In genomic region chr5:110270242-110270641, GRCm38 (mm10) we compare ENCODE assay signal across 9 mouse cellular contexts. TPM values are rescaled to one million over a fixed set of nuclear protein-coding genes. Genes with fewer than 3 reads are reported as not detected.
DNase-seq lines count a peak whose midpoint lies in the region; ATAC-seq and TF ChIP-seq lines count a peak whose summit lies in the region.
"Had no signal": no experiment of that assay in that cellular context is flagged by ENCODE, and none has a peak within 500 bp of the region (broad histone marks: within the 10 kb centered on the region; RNA-seq: fewer than 3 reads in every experiment).

No protein-coding gene starts in this region.

- ATAC-seq in forebrain, postnatal 0 days, result no peak
- ATAC-seq in embryonic facial prominence, embryonic 15.5 days (ENCODE audit: insufficient number of reproducible peaks, low FRiP score, low TSS enrichment, low read depth), result no peak
- peak; percentile 59; the same call in 1 of the 2 replicates for ATAC-seq in midbrain, embryonic 13.5 days

- H3K4me1 ChIP-seq in forebrain, embryonic 10.5 days, result peaks cover 13% of the 10 kb centered on the region
- peaks cover 6% of the 10 kb centered on the region for H3K4me1 ChIP-seq in forebrain, postnatal 0 days (ENCODE audit: insufficient read depth)
- peaks cover 8% of the 10 kb centered on the region for H3K4me1 ChIP-seq in embryonic facial prominence, embryonic 15.5 days
- peaks cover 12% of the 10 kb centered on the region for H3K4me1 ChIP-seq in midbrain, embryonic 13.5 days (replicated peaks)

- no peak for DNase-seq in forebrain, embryonic 10.5 days (ENCODE audit: extremely low spot score, low spot score)
- no peak for DNase-seq in forebrain, postnatal 0 days
- peak; percentile 11 for DNase-seq in kidney, postnatal 10 days
- DNase-seq in kidney, adult 11 months, result no peak
- no peak for DNase-seq in natural killer cell, adult 2 months (ENCODE audit: low spot score in 2 of 2)
- no peak for DNase-seq in spleen, postnatal 10 days (ENCODE audit: low spot score in 2 of 2)

- H3K4me2 ChIP-seq in forebrain, postnatal 0 days (ENCODE audit: low read depth), result no peak overlapping the region
- no peak overlapping the region for H3K4me2 ChIP-seq in embryonic facial prominence, embryonic 15.5 days (replicated peaks)
- H3K4me2 ChIP-seq in midbrain, embryonic 13.5 days (replicated peaks), result no peak overlapping the region

- H3K27me3 ChIP-seq in forebrain, embryonic 10.5 days (ENCODE audit: poor library complexity, severe bottlenecking), result no peaks in the 10 kb centered on the region
- no peaks in the 10 kb centered on the region for H3K27me3 ChIP-seq in forebrain, postnatal 0 days (ENCODE audit: insufficient read depth, low read length)
- no peaks in the 10 kb centered on the region for H3K27me3 ChIP-seq in embryonic facial prominence, embryonic 15.5 days
- H3K27me3 ChIP-seq in midbrain, embryonic 13.5 days, result no peaks in the 10 kb centered on the region

- H3K4me3 ChIP-seq in forebrain, embryonic 10.5 days, result 0 out of 2 replicates have a peak overlapping the region, but pooled peaks have one; percentile 95
- no peak overlapping the region for H3K4me3 ChIP-seq in forebrain, postnatal 0 days (ENCODE audit: low read depth, low read length)
- H3K4me3 ChIP-seq in embryonic facial prominence, embryonic 15.5 days (replicated peaks), result 0 out of 2 replicates have a peak overlapping the region, but pooled peaks have one; percentile 97
- H3K4me3 ChIP-seq in midbrain, embryonic 13.5 days (replicated peaks), result no peak overlapping the region

- H3K9me3 ChIP-seq in forebrain, embryonic 10.5 days, result no peaks in the 10 kb centered on the region
- no peaks in the 10 kb centered on the region for H3K9me3 ChIP-seq in forebrain, postnatal 0 days (ENCODE audit: low read length)
- no peaks in the 10 kb centered on the region for H3K9me3 ChIP-seq in embryonic facial prominence, embryonic 15.5 days (replicated peaks)
- H3K9me3 ChIP-seq in midbrain, embryonic 13.5 days, result no peaks in the 10 kb centered on the region

- H3K27ac ChIP-seq in forebrain, embryonic 10.5 days, result peak overlapping the region; percentile 92; the same call in 1 of the 2 replicates
- H3K27ac ChIP-seq in forebrain, postnatal 0 days (ENCODE audit: low read depth, low read length), result no peak overlapping the region
- H3K27ac ChIP-seq in embryonic facial prominence, embryonic 15.5 days (replicated peaks), result no peak overlapping the region
- no peak overlapping the region for H3K27ac ChIP-seq in midbrain, embryonic 13.5 days
- H3K27ac ChIP-seq: liver, embryonic 14.5 days had no signal

- 90% methylated on average over 6 of the region's 6 CpGs for WGBS in forebrain, embryonic 10.5 days
- WGBS in forebrain, postnatal 0 days, result 92% methylated on average over 6 of the region's 6 CpGs
- WGBS in embryonic facial prominence, embryonic 15.5 days, result 94% methylated on average over 6 of the region's 6 CpGs
- WGBS in midbrain, embryonic 13.5 days, result 90% methylated on average over 6 of the region's 6 CpGs

- no peak for TF ChIP-seq CTCF in forebrain, postnatal 0 days (IDR thresholded peaks at IDR 0.05; ENCODE audit: low read depth)

- H3K36me3 ChIP-seq in forebrain, embryonic 10.5 days (replicated peaks), result peaks cover 28% of the 10 kb centered on the region
- peaks cover 20% of the 10 kb centered on the region for H3K36me3 ChIP-seq in forebrain, postnatal 0 days (ENCODE audit: insufficient read depth)
- peaks cover 22% of the 10 kb centered on the region for H3K36me3 ChIP-seq in embryonic facial prominence, embryonic 15.5 days
- H3K36me3 ChIP-seq in midbrain, embryonic 13.5 days, result peaks cover 17% of the 10 kb centered on the region

- H3K9ac ChIP-seq in forebrain, postnatal 0 days, result no peak overlapping the region
- no peak overlapping the region for H3K9ac ChIP-seq in embryonic facial prominence, embryonic 15.5 days
- no peak overlapping the region for H3K9ac ChIP-seq in midbrain, embryonic 13.5 days (replicated peaks)

RNA-seq across cellular contexts. Expression of gene Pgam5, which starts 0.5 kb away (rescaled TPM):
- polyA plus RNA-seq in forebrain, embryonic 10.5 days (2016; fragmentation: Nextera tagmentation; extraction: Ambion mirVana), result 102 and 105 TPM in 2 replicates
- 154 and 169 TPM in 2 replicates for total RNA-seq in forebrain, postnatal 0 days (2014; rRNA removed)
- polyA plus RNA-seq in forebrain, postnatal 0 days (2015; fragmentation: Nextera tagmentation; extraction: Ambion mirVana), result 117 and 120 TPM in 2 replicates
- 57.9 and 59.2 TPM in 2 replicates for polyA plus RNA-seq in embryonic facial prominence, embryonic 15.5 days (2015; fragmentation: Nextera tagmentation; extraction: Ambion mirVana)
- 87.1 and 91.5 TPM in 2 replicates for polyA plus RNA-seq in midbrain, embryonic 13.5 days (2015; fragmentation: Nextera tagmentation; extraction: Ambion mirVana)

RNA-seq across cellular contexts. Expression of gene Pxmp2, which starts 15.7 kb away (rescaled TPM):
- polyA plus RNA-seq in forebrain, embryonic 10.5 days (2016; fragmentation: Nextera tagmentation; extraction: Ambion mirVana), result 15.3 and 15.6 TPM in 2 replicates
- total RNA-seq in forebrain, postnatal 0 days (2014; rRNA removed), result 3.3 and 6.7 TPM in 2 replicates
- polyA plus RNA-seq in forebrain, postnatal 0 days (2015; fragmentation: Nextera tagmentation; extraction: Ambion mirVana), result 9.6 and 11.3 TPM in 2 replicates
- polyA plus RNA-seq in embryonic facial prominence, embryonic 15.5 days (2015; fragmentation: Nextera tagmentation; extraction: Ambion mirVana), result 4.9 and 6.6 TPM in 2 replicates
- polyA plus RNA-seq in midbrain, embryonic 13.5 days (2015; fragmentation: Nextera tagmentation; extraction: Ambion mirVana), result 9.2 and 10.2 TPM in 2 replicates

RNA-seq across cellular contexts. Expression of gene Pole, which starts 15.9 kb away (rescaled TPM):
- 52.2 and 60.3 TPM in 2 replicates for polyA plus RNA-seq in forebrain, embryonic 10.5 days (2016; fragmentation: Nextera tagmentation; extraction: Ambion mirVana)
- total RNA-seq in forebrain, postnatal 0 days (2014; rRNA removed), result 5.5 and 6.7 TPM in 2 replicates
- polyA plus RNA-seq in forebrain, postnatal 0 days (2015; fragmentation: Nextera tagmentation; extraction: Ambion mirVana), result 2.5 and 3.6 TPM in 2 replicates
- polyA plus RNA-seq in embryonic facial prominence, embryonic 15.5 days (2015; fragmentation: Nextera tagmentation; extraction: Ambion mirVana), result 21.4 and 21.7 TPM in 2 replicates
- 12.6 and 14.0 TPM in 2 replicates for polyA plus RNA-seq in midbrain, embryonic 13.5 days (2015; fragmentation: Nextera tagmentation; extraction: Ambion mirVana)

RNA-seq across cellular contexts. Expression of gene Ankle2, which starts 39.4 kb away (rescaled TPM):
- 28.5 and 30.2 TPM in 2 replicates for polyA plus RNA-seq in forebrain, embryonic 10.5 days (2016; fragmentation: Nextera tagmentation; extraction: Ambion mirVana)
- total RNA-seq in forebrain, postnatal 0 days (2014; rRNA removed), result 31.0 and 40.2 TPM in 2 replicates
- 11.6 and 17.8 TPM in 2 replicates for polyA plus RNA-seq in forebrain, postnatal 0 days (2015; fragmentation: Nextera tagmentation; extraction: Ambion mirVana)
- 26.6 and 28.2 TPM in 2 replicates for polyA plus RNA-seq in embryonic facial prominence, embryonic 15.5 days (2015; fragmentation: Nextera tagmentation; extraction: Ambion mirVana)
- polyA plus RNA-seq in midbrain, embryonic 13.5 days (2015; fragmentation: Nextera tagmentation; extraction: Ambion mirVana), result 23.8 and 31.5 TPM in 2 replicates

Comparison
In these comparisons a context has a peak if more than half of its experiments do, and no peak if none do; other contexts are left out.
1. H3K4me3 ChIP-seq: peak in forebrain, embryonic 10.5 days (single experiment) and embryonic facial prominence, embryonic 15.5 days (single experiment); none in forebrain, postnatal 0 days (single experiment) and midbrain, embryonic 13.5 days (single experiment).